Mouse (Mus musculus) testis, adult 2 months (tissue): Measurements from ENCODE around the gene Cxcl10. TPM values are rescaled to one million over a fixed set of nuclear protein-coding genes. Genes with fewer than 3 reads are reported as not detected.
"Not testable (repeated sequence)": the region's sequence is repeated elsewhere in the genome, so short reads cannot be mapped to it uniquely, and the experiment has no call there.

ENCODE experiments used
- H3K27ac ChIP-seq: fragments of 200-500 bp; 2 replicates; pipeline ENCODE4 v1.5.1; 2012; ENCODE audit warnings: low read depth, low read length; ENCODE audit not compliant: control insufficient read depth, insufficient read depth
- H3K27me3 ChIP-seq: fragments of 200-500 bp; 2 replicates; pipeline ENCODE4 v1.6.1; 2012; ENCODE audit warnings: mild to moderate bottlenecking, low read length, moderate library complexity; ENCODE audit not compliant: control insufficient read depth, insufficient read depth
- H3K36me3 ChIP-seq: fragments of 200-500 bp; 2 replicates; pipeline ENCODE4 v1.6.1; 2012; ENCODE audit warnings: mild to moderate bottlenecking, low read length; ENCODE audit not compliant: control insufficient read depth, insufficient read depth
- H3K4me1 ChIP-seq: fragments of 200-500 bp; 2 replicates; pipeline ENCODE4 v1.6.1; 2012; ENCODE audit warnings: low read length; ENCODE audit not compliant: control insufficient read depth, insufficient read depth
- H3K4me3 ChIP-seq: fragments of 200-500 bp; 2 replicates; pipeline ENCODE4 v1.5.1; 2012; ENCODE audit warnings: low read depth, mild to moderate bottlenecking, low read length, moderate library complexity, mixed read lengths; ENCODE audit not compliant: control insufficient read depth
- CTCF ChIP-seq: fragments of 200-500 bp; IDR thresholded peaks from 2 replicates; pipeline ENCODE4 v1.5.1; 2012; ENCODE audit warnings: low read depth, mild to moderate bottlenecking, inconsistent platforms, low read length, moderate library complexity; ENCODE audit not compliant: control insufficient read depth, insufficient read depth, insufficient replicate concordance
- POLR2A ChIP-seq: fragments of 200-500 bp; IDR thresholded peaks from 2 replicates; pipeline ENCODE4 v1.6.1; 2012; ENCODE audit warnings: low read depth, mild to moderate bottlenecking, inconsistent platforms, low read length, moderate library complexity; ENCODE audit not compliant: control insufficient read depth
- polyA plus RNA-seq: library from polyadenylated mRNA; depleted of rRNA; stranded (reverse); fragments of >200 nt; gene quantifications from 2 replicates; pipeline ENCODE4 v1.2.3, GENCODE M21; 2012

Cxcl10 gene
- polyA plus RNA-seq, 1 experiment, result not detected

DNA sequence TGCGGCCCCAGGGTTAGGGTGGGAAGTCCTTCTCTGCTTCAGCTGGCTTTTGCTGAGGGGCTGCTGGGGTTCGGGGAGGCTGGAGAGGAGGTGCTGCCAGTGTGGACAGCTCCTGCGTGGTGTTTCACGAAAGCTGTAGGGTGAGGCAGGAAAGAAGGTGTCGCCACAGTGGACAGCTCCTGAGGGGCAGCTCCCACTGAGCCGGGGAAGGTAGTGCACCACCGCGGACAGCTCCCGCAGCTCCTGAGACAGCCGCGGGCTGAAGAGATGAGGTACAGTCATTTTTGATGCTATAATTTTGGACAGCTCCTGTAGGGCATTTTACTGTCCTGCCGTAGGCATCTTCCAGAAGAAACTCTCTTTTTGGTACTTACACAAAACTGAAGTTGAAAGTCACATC lies 9.3 kb upstream of the Cxcl10 start:
- H3K36me3 ChIP-seq, result no peaks in the 10 kb centered on the region; the same call in 1 of the 2 replicates
- TF ChIP-seq CTCF (no peak), POLR2A (no peak)
- H3K27ac ChIP-seq, result no peak overlapping the region
- H3K4me1 ChIP-seq, result no peaks in the 10 kb centered on the region; the same call in 1 of the 2 replicates
- H3K27me3 ChIP-seq, result no peaks in the 10 kb centered on the region
- H3K4me3 ChIP-seq, result no peak overlapping the region; the same call in 1 of the 2 replicates

- H3K4me3 ChIP-seq, result peak overlapping the region; percentile 46
- no peaks in the 10 kb centered on the region for H3K27me3 ChIP-seq
- peak overlapping the region; percentile 66 for H3K27ac ChIP-seq
- H3K4me1 ChIP-seq, result peaks cover 2% of the 10 kb centered on the region; the same call in 1 of the 2 replicates
- H3K36me3 ChIP-seq, result no peaks in the 10 kb centered on the region
- TF ChIP-seq POLR2A (no peak), CTCF (no peak)
These were observed 4.8 kb upstream of the Cxcl10 start for GRCm38 (mm10) chr5:92353517-92353916.

DNA sequence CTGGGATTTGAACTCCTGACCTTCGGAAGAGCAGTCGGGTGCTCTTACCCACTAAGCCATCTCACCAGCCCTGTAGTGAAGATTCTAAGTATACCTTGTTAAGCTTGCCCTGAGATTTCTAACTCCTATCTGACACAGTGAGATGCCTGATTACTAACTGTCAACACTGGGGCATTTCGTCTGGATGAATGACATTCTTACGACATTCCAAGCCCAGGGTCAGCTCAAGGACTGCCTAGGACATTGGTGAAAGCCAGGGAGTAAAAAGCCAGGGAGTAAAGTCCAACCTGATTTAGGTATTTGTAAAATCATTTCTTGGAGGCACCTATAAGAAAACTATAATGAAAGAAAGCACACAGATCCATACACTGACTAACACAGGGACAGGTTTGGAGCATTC lies 4.0 kb upstream of the Cxcl10 start:
- not testable (repeated sequence) for H3K27me3 ChIP-seq, H3K27ac ChIP-seq, H3K4me1 ChIP-seq, H3K4me3 ChIP-seq, H3K36me3 ChIP-seq

DNA sequence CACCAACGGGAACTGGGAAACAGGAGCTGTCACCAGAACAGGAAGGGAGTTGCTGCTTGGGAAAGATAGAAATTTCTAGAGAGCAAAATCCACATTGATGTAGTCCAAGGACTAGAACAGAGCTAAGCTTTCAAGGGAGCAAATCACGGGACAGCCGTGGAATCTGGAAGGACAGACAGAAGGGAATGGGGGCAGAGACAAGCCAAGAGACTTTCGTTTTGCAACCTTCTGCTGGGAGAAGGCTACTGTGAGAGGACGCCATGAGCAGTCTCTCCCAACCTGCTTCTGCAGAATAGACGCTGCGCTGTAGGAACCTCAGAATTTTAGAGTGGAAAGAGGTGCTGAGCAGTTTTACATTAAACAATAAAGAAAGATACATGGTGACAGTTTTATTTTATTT lies 1.0 kb upstream of the Cxcl10 start:
- Histone ChIP-seq H3K4me1 (peaks cover 2% of the 10 kb centered on the region; the same call in 1 of the 2 replicates), H3K27ac (no peak overlapping the region), H3K27me3 (no peaks in the 10 kb centered on the region), H3K4me3 (no peak overlapping the region), H3K36me3 (no peaks in the 10 kb centered on the region; the same call in 1 of the 2 replicates)
- TF ChIP-seq POLR2A (no peak), CTCF (no peak)

GRCm38 (mm10) chr5:92345006-92345405 lies 3.7 kb downstream of the Cxcl10 start:
- Histone ChIP-seq H3K4me3 (no peak overlapping the region), H3K27me3 (no peaks in the 10 kb centered on the region), H3K4me1 (peaks cover 2% of the 10 kb centered on the region; the same call in 1 of the 2 replicates), H3K27ac (no peak overlapping the region), H3K36me3 (no peaks in the 10 kb centered on the region; the same call in 1 of the 2 replicates)
- TF ChIP-seq CTCF (no peak), POLR2A (no peak)

DNA sequence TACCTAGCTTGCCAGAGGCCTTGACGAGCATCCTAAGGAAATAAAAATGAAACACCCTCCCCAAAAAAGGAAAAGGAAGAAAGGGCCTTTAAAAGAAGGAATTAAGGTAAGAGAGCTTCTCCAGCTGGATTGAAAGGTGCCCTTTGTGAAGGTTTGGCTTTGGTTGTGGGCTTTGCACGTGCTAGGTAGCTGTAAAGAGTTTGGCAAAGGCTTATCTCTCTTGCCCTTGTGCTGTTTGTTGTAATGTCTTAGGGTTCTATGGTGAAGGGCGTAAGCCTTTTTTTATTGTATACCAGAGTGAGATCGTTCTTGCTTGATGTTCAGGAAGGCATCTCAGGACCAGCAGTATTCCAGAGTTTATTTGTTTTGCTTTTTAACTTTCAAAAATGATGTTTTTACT lies 8.1 kb downstream of the Cxcl10 start:
- no peaks in the 10 kb centered on the region for H3K4me1 ChIP-seq
- H3K4me3 ChIP-seq, result no peak overlapping the region
- no peaks in the 10 kb centered on the region for H3K27me3 ChIP-seq
- TF ChIP-seq POLR2A (no peak), CTCF (no peak)
- no peak overlapping the region for H3K27ac ChIP-seq
- H3K36me3 ChIP-seq, result no peaks in the 10 kb centered on the region; the same call in 1 of the 2 replicates

- Histone ChIP-seq H3K4me3 (no peak overlapping the region), H3K36me3 (no peaks in the 10 kb centered on the region), H3K27me3 (no peaks in the 10 kb centered on the region), H3K27ac (no peak overlapping the region), H3K4me1 (peaks cover 4% of the 10 kb centered on the region)
- TF ChIP-seq POLR2A (no peak), CTCF (no peak)
These were observed 11.9 kb downstream of the Cxcl10 start for GRCm38 (mm10) chr5:92336743-92337142.

DNA sequence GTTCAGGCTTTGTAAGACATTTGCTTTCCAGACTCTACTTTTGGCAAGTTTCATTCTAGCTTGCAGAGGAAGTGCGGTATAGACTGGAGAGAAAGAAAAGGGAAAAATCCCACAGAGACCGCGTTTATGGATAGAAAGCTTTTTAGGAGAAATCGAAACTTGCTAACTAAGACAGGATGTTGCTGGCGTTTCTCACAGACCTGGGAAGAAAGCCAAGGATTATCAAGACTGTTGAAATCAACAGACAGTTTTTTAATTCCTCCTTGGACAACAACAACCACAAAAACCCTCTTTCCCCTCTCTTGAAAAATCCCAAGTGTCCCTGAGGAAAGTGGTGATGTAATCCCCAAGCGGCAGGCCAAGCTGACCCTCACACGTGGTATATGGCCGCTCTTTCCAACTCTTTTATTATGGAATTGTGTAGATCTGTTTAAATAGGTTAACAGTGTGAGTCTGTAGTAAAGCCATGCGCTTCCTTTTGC lies 16.3 kb downstream of the Cxcl10 start:
- Histone ChIP-seq H3K27ac (peak overlapping the region; percentile 85), H3K36me3 (no peaks in the 10 kb centered on the region), H3K4me3 (peak overlapping the region; percentile 94), H3K27me3 (no peaks in the 10 kb centered on the region), H3K4me1 (peaks cover 11% of the 10 kb centered on the region)
- TF ChIP-seq POLR2A (no peak), CTCF (no peak)
